Mouse (Mus musculus) gastrocnemius, adult 2 months (tissue): Measurements from ENCODE around the gene Pank4. TPM values are rescaled to one million over a fixed set of nuclear protein-coding genes. Genes with fewer than 3 reads are reported as not detected.

ENCODE experiments used
- DNase-seq: peaks from one replicate; pipeline ENCODE4 v3.0.0; 2022
- H3K27ac ChIP-seq: fragments of 200-600 bp; 2 replicates; pipeline ENCODE4 v1.8.1; 2022; ENCODE audit warnings: mild to moderate bottlenecking
- H3K4me3 ChIP-seq: fragments of 200-600 bp; 2 replicates; pipeline ENCODE4 v1.8.1; 2022; ENCODE audit warnings: mild to moderate bottlenecking, moderate library complexity
- CTCF ChIP-seq: fragments of 200-600 bp; IDR thresholded peaks from 2 replicates; pipeline ENCODE4 v1.8.1; 2022; ENCODE audit warnings: antibody characterized with exemption, mild to moderate bottlenecking, moderate library complexity
- intact Hi-C: fragments of 180-260 bp; cut with DNase I; formaldehyde crosslinking; loops from one replicate; pipeline ENCODE4 v1.15.1; 2025
- long read RNA-seq, 2 experiments: library from polyadenylated mRNA; stranded (forward); transcript quantifications; one replicate each; pipeline ENCODE4 v2.0.0; 2021
- total RNA-seq, 2 experiments: library from RNA; stranded (reverse); gene quantifications; 2 replicates each; pipeline ENCODE4 v1.2.3; 2021

The Pank4 gene
- total RNA-seq, result 10 to 100 TPM; 33.8 to 43.6 TPM
- long read RNA-seq, experiment 1, transcript Pank4-201 (19 exons, 2,508 nt), result major isoform, 79 of 109 reads
- long read RNA-seq, experiment 1, partial matches to known transcripts, result 2 of 109 reads
- long read RNA-seq, experiment 1, other reads (novel, unspliced or antisense), result 28 of 109 reads
- long read RNA-seq, experiment 2, transcript Pank4-201 (19 exons, 2,508 nt), result major isoform, 87 of 105 reads
- long read RNA-seq, experiment 2, partial matches to known transcripts, result 7 of 105 reads
- long read RNA-seq, experiment 2, other reads (novel, unspliced or antisense), result 11 of 105 reads

GRCm38 (mm10) chr4:154963901-154964580, at the start of gene Pank4:
Gene Pank4 (plus strand): TSS chr4:154964123.
- no peak for TF ChIP-seq CTCF
- H3K27ac ChIP-seq, result peak within 1 kb of the TSS; percentile 98
- peak within 1 kb of the TSS; percentile 97 for H3K4me3 ChIP-seq
- peak; percentile 95 for DNase-seq
- intact Hi-C loops, result loop anchor here (5.0 kb wide), 2 partner anchors 87 to 103 kb away; partner anchors contain the start of gene Pex10

- DNase-seq, result no peak
- intact Hi-C loops, result no loop called here
- TF ChIP-seq CTCF, result no peak
- no peak overlapping the region for H3K4me3 ChIP-seq
- H3K27ac ChIP-seq, result no peak overlapping the region
These were observed 49.7 kb upstream of the Pank4 start for GRCm38 (mm10) chr4:154914252-154914651.

GRCm38 (mm10) chr4:154914707-154915106, 49.2 kb upstream of the Pank4 start:
- Histone ChIP-seq H3K4me3 (no peak overlapping the region), H3K27ac (no peak overlapping the region)
- DNase-seq, result no peak
- intact Hi-C loops, result no loop called here
- no peak for TF ChIP-seq CTCF

- TF ChIP-seq CTCF, result no peak
- Histone ChIP-seq H3K4me3 (no peak overlapping the region), H3K27ac (no peak overlapping the region)
- intact Hi-C loops, result no loop called here
- DNase-seq, result no peak
These were observed 48.6 kb upstream of the Pank4 start for GRCm38 (mm10) chr4:154915286-154915685.

- intact Hi-C loops, result no loop called here
- TF ChIP-seq CTCF, result no peak
- H3K4me3 ChIP-seq, result no peak overlapping the region
- no peak overlapping the region for H3K27ac ChIP-seq
- DNase-seq, result no peak
These were observed 47.3 kb upstream of the Pank4 start for GRCm38 (mm10) chr4:154916662-154917061.

GRCm38 (mm10) chr4:154922291-154922690, 41.6 kb upstream of the Pank4 start:
- DNase-seq, result peak; percentile 78
- intact Hi-C loops, result no loop called here
- no peak overlapping the region for H3K4me3 ChIP-seq
- TF ChIP-seq CTCF, result no peak
- H3K27ac ChIP-seq, result peak overlapping the region; percentile 53; the same call in 1 of the 2 replicates

- intact Hi-C loops, result no loop called here
These were observed 41.0 kb upstream of the Pank4 start for GRCm38 (mm10) chr4:154922931-154923330.

GRCm38 (mm10) chr4:154925413-154925812, 38.5 kb upstream of the Pank4 start:
- DNase-seq, result no peak
- Histone ChIP-seq H3K27ac (no peak overlapping the region), H3K4me3 (no peak overlapping the region)
- peak; percentile 59 for TF ChIP-seq CTCF
- intact Hi-C loops, result no loop called here

More at GRCm38 (mm10) chr4:154922931-154923330, 41.0 kb upstream of the Pank4 start:
- TF ChIP-seq CTCF, result no peak
- DNase-seq, result no peak
- no peak overlapping the region for H3K4me3 ChIP-seq
- 0 out of 2 replicates have a peak overlapping the region, but pooled peaks have one; percentile 53 for H3K27ac ChIP-seq

GRCm38 (mm10) chr4:154926969-154927898, 36.7 kb upstream of the Pank4 start:
- no peak for TF ChIP-seq CTCF
- intact Hi-C loops, result no loop called here
- Histone ChIP-seq H3K4me3 (peak overlapping the region; percentile 74), H3K27ac (peak overlapping the region; percentile 85)
- no peak for DNase-seq

- TF ChIP-seq CTCF, result no peak
- intact Hi-C loops, result no loop called here
- peak; percentile 53 for DNase-seq
- Histone ChIP-seq H3K4me3 (peak overlapping the region; percentile 74), H3K27ac (peak overlapping the region; percentile 85)
These were observed 36.0 kb upstream of the Pank4 start for GRCm38 (mm10) chr4:154927899-154928337.

- no peak for TF ChIP-seq CTCF
- DNase-seq, result no peak
- peak within 1 kb of the TSS; percentile 85 for H3K27ac ChIP-seq
- intact Hi-C loops, result no loop called here
- peak within 1 kb of the TSS; percentile 74 for H3K4me3 ChIP-seq
These were observed 35.4 kb upstream of the Pank4 start, which contains the start of gene Tnfrsf14 for GRCm38 (mm10) chr4:154928395-154929087. Gene Tnfrsf14 (minus strand): TSS chr4:154928563.

GRCm38 (mm10) chr4:154929088-154929660, 34.7 kb upstream of the Pank4 start:
- peak overlapping the region; percentile 4 for H3K4me3 ChIP-seq
- no peak for TF ChIP-seq CTCF
- H3K27ac ChIP-seq, result peak overlapping the region; percentile 85
- peak; percentile 72 for DNase-seq
- intact Hi-C loops, result no loop called here
